15 mouse cellular contexts compared by ENCODE assay signal in the genomic region with DNA sequence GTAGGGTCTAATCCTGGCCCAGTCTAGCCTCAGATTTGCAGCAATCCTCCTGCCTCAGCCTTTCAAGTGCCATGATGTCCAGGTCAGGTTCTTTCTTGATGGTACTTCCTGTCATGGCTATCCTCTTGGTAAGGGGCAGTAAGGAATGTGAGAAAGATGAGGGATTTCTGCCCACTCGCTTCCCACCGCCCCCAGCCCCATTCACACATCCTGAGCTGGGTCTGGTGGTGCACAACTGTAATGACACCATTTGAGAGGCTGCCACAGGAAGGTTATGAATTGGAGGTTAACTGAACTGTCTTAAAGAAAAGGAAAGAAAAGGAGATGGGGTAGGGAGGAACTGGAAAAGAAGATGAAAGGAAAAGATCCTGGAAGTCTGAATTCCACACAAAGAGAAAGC. TPM values are rescaled to one million over a fixed set of nuclear protein-coding genes. Genes with fewer than 3 reads are reported as not detected.
A peak's percentile ranks its signal among the peaks of the same experiment; 100 is the strongest.
DNase-seq lines count a peak whose midpoint lies in the region; ATAC-seq and TF ChIP-seq lines count a peak whose summit lies in the region.
"Had no signal": no experiment of that assay in that cellular context is flagged by ENCODE, and none has a peak within 500 bp of the region (broad histone marks: within the 10 kb centered on the region; RNA-seq: fewer than 3 reads in every experiment).

No protein-coding gene starts in this region.

- DNase-seq in heart, adult 9 months (ENCODE audit: low spot score in 2 of 2): no peak
- DNase-seq in lung, postnatal 0 days (ENCODE audit: low spot score): no peak
- DNase-seq in lung, adult 2 months: no peak
- no peak for DNase-seq in stomach, postnatal 0 days (ENCODE audit: low spot score)
- DNase-seq: cerebellum, postnatal 14 days; gastrocnemius, postnatal 25 days; liver, postnatal 0 days; right cerebral cortex, postnatal 25 days had no signal

- H3K27me3 ChIP-seq in heart, embryonic 15.5 days: no peaks in the 10 kb centered on the region
- no peaks in the 10 kb centered on the region for H3K27me3 ChIP-seq in lung, postnatal 0 days (replicated peaks; ENCODE audit: insufficient read depth, low read length)
- H3K27me3 ChIP-seq in stomach, postnatal 0 days (ENCODE audit: control insufficient read depth, insufficient read depth, low read length): no peaks in the 10 kb centered on the region
- H3K27me3 ChIP-seq in intestine, postnatal 0 days (replicated peaks; ENCODE audit: control insufficient read depth, insufficient read depth, low read length): no peaks in the 10 kb centered on the region
- H3K27me3 ChIP-seq: limb, embryonic 15.5 days; midbrain, embryonic 15.5 days had no signal

- H3K27ac ChIP-seq in heart, embryonic 15.5 days: peak overlapping the region; percentile 54
- peak overlapping the region; percentile 40 for H3K27ac ChIP-seq in lung, postnatal 0 days (ENCODE audit: low read length)
- peak overlapping the region; percentile 83 for H3K27ac ChIP-seq in brown adipose tissue, adult 24 weeks (replicated peaks; ENCODE audit: low read depth, low read length)
- H3K27ac ChIP-seq in stomach, postnatal 0 days (replicated peaks): peak overlapping the region; percentile 40
- H3K27ac ChIP-seq in intestine, postnatal 0 days (ENCODE audit: low read depth, low read length): no peak overlapping the region
- H3K27ac ChIP-seq: kidney, postnatal 0 days; limb, embryonic 15.5 days; midbrain, embryonic 15.5 days had no signal

- TF ChIP-seq POLR2A in lung, adult 2 months (IDR thresholded peaks at IDR 0.05; ENCODE audit: borderline replicate concordance, extremely low read depth, low read depth, low read length): no peak

- H3K4me3 ChIP-seq in heart, embryonic 15.5 days: no peak overlapping the region
- no peak overlapping the region for H3K4me3 ChIP-seq in lung, postnatal 0 days (ENCODE audit: low read depth, low read length)
- H3K4me3 ChIP-seq in lung, adult 2 months (replicated peaks; ENCODE audit: extremely low read depth, low read depth, low read length): no peak overlapping the region
- no peak overlapping the region for H3K4me3 ChIP-seq in brown adipose tissue, adult 24 weeks (ENCODE audit: insufficient read depth, low read depth, low read length)
- no peak overlapping the region for H3K4me3 ChIP-seq in stomach, postnatal 0 days (ENCODE audit: low read depth, low read length)
- H3K4me3 ChIP-seq in intestine, postnatal 0 days (ENCODE audit: low read depth, low read length): no peak overlapping the region
- H3K4me3 ChIP-seq: hindbrain, embryonic 10.5 days; limb, embryonic 15.5 days; midbrain, embryonic 15.5 days had no signal

- 86% methylated on average over 2 of the region's 2 CpGs for WGBS in heart, embryonic 15.5 days
- 79% methylated on average over 2 of the region's 2 CpGs for WGBS in lung, postnatal 0 days
- WGBS in lung, adult 2 months: 85% methylated on average over 2 of the region's 2 CpGs
- 83% methylated on average over 2 of the region's 2 CpGs for WGBS in stomach, postnatal 0 days
- 87% methylated on average over 2 of the region's 2 CpGs for WGBS in intestine, postnatal 0 days

- no peaks in the 10 kb centered on the region for H3K9me3 ChIP-seq in heart, embryonic 15.5 days (replicated peaks)
- no peaks in the 10 kb centered on the region for H3K9me3 ChIP-seq in lung, postnatal 0 days (ENCODE audit: low read length)
- H3K9me3 ChIP-seq in stomach, postnatal 0 days (ENCODE audit: control insufficient read depth, low read length): no peaks in the 10 kb centered on the region
- H3K9me3 ChIP-seq in intestine, postnatal 0 days (ENCODE audit: control insufficient read depth): no peaks in the 10 kb centered on the region
- H3K9me3 ChIP-seq: hindbrain, embryonic 10.5 days; limb, embryonic 15.5 days; midbrain, embryonic 15.5 days had no signal

- TF ChIP-seq EP300 in lung, postnatal 0 days (IDR thresholded peaks at IDR 0.05): no peak
- no peak for TF ChIP-seq EP300 in stomach, postnatal 0 days (optimal IDR thresholded peaks at IDR 0.05)

- no peak overlapping the region for H3K9ac ChIP-seq in heart, embryonic 15.5 days
- no peak overlapping the region for H3K9ac ChIP-seq in lung, postnatal 0 days (replicated peaks; ENCODE audit: low read depth)
- no peak overlapping the region for H3K9ac ChIP-seq in stomach, postnatal 0 days (ENCODE audit: low read length)
- no peak overlapping the region for H3K9ac ChIP-seq in intestine, postnatal 0 days (ENCODE audit: low read depth, low read length)
- H3K9ac ChIP-seq: limb, embryonic 15.5 days; liver, postnatal 0 days; midbrain, embryonic 15.5 days had no signal

- ATAC-seq in heart, embryonic 15.5 days (replicated peaks; ENCODE audit: insufficient number of reproducible peaks, insufficient read depth, low FRiP score, low read depth): no peak
- ATAC-seq in lung, postnatal 0 days: no peak
- ATAC-seq in stomach, postnatal 0 days (ENCODE audit: low FRiP score, low TSS enrichment): no peak
- ATAC-seq in intestine, postnatal 0 days: no peak
- ATAC-seq: liver, postnatal 0 days; midbrain, embryonic 15.5 days had no signal

- no peaks in the 10 kb centered on the region for H3K36me3 ChIP-seq in heart, embryonic 15.5 days
- no peaks in the 10 kb centered on the region for H3K36me3 ChIP-seq in lung, postnatal 0 days (ENCODE audit: insufficient read depth, low read length)
- H3K36me3 ChIP-seq in stomach, postnatal 0 days (ENCODE audit: control insufficient read depth, insufficient read depth, low read length): no peaks in the 10 kb centered on the region
- H3K36me3 ChIP-seq in intestine, postnatal 0 days (ENCODE audit: control insufficient read depth, insufficient read depth): no peaks in the 10 kb centered on the region
- H3K36me3 ChIP-seq: hindbrain, embryonic 10.5 days; limb, embryonic 15.5 days; midbrain, embryonic 15.5 days had no signal

- peaks cover 31% of the 10 kb centered on the region for H3K4me1 ChIP-seq in heart, embryonic 15.5 days (replicated peaks)
- peaks cover 10% of the 10 kb centered on the region; the same call in 1 of the 2 replicates for H3K4me1 ChIP-seq in lung, postnatal 0 days (ENCODE audit: insufficient read depth, low read depth, low read length)
- peaks cover 45% of the 10 kb centered on the region for H3K4me1 ChIP-seq in lung, adult 2 months (ENCODE audit: control insufficient read depth, insufficient read depth, low read length)
- H3K4me1 ChIP-seq in brown adipose tissue, adult 24 weeks (ENCODE audit: control insufficient read depth, insufficient read depth, insufficient read length, low read length): peaks cover 43% of the 10 kb centered on the region
- no peaks in the 10 kb centered on the region; the same call in 1 of the 2 replicates for H3K4me1 ChIP-seq in stomach, postnatal 0 days (replicated peaks; ENCODE audit: control insufficient read depth, insufficient read depth)
- H3K4me1 ChIP-seq in intestine, postnatal 0 days (replicated peaks; ENCODE audit: control insufficient read depth, insufficient read depth, low read length): no peaks in the 10 kb centered on the region

- TF ChIP-seq CTCF in lung, postnatal 0 days (IDR thresholded peaks at IDR 0.05): no peak
- TF ChIP-seq CTCF in lung, adult 2 months (IDR thresholded peaks at IDR 0.05; ENCODE audit: insufficient read depth, low read length): no peak
- TF ChIP-seq CTCF in stomach, postnatal 0 days (IDR thresholded peaks at IDR 0.05; ENCODE audit: low read depth): no peak
- no peak for TF ChIP-seq CTCF in intestine, postnatal 0 days (IDR thresholded peaks at IDR 0.05; ENCODE audit: low read depth)

- H3K4me2 ChIP-seq in heart, embryonic 15.5 days: no peak overlapping the region
- H3K4me2 ChIP-seq in lung, postnatal 0 days (replicated peaks; ENCODE audit: low read depth, low read length): no peak overlapping the region
- no peak overlapping the region for H3K4me2 ChIP-seq in stomach, postnatal 0 days (replicated peaks; ENCODE audit: low read depth)
- no peak overlapping the region for H3K4me2 ChIP-seq in intestine, postnatal 0 days (replicated peaks; ENCODE audit: low read depth)
- H3K4me2 ChIP-seq: limb, embryonic 15.5 days; midbrain, embryonic 15.5 days had no signal

RNA-seq across cellular contexts. Expression of a gene that starts 52.6 kb away (rescaled TPM):
- 12.0 and 12.7 TPM in 2 replicates for polyA plus RNA-seq in heart, embryonic 15.5 days (2015; fragmentation: Nextera tagmentation; extraction: Ambion mirVana)
- polyA plus RNA-seq in lung, postnatal 0 days (2015; fragmentation: Nextera tagmentation; extraction: Ambion mirVana): 8.9 and 9.6 TPM in 2 replicates
- 12.6 and 15.1 TPM in 2 replicates for polyA plus RNA-seq in lung, adult 2 months (2012; rRNA removed)
- polyA plus RNA-seq in brown adipose tissue, adult 24 weeks (2012; ENCODE audit: insufficient read depth, insufficient read length, missing spikeins): 32.8 and 33.5 TPM in 2 replicates
- 11.6 and 12.1 TPM in 2 replicates for polyA plus RNA-seq in stomach, postnatal 0 days (2015; fragmentation: Nextera tagmentation; extraction: Ambion mirVana)
- polyA plus RNA-seq in intestine, postnatal 0 days (2015; fragmentation: Nextera tagmentation; extraction: Ambion mirVana): 17.1 and 19.3 TPM in 2 replicates
